Mouse (Mus musculus) liver, embryonic 14.5 days (tissue): ENCODE measurements around the gene Acsbg1.

Source experiments
- CTCF ChIP-seq: IDR thresholded peaks from 2 replicates; pipeline ENCODE4 v1.5.1; 2016; ENCODE audit warnings: antibody characterized with exemption, low read depth, control low read depth
- EP300 ChIP-seq: IDR thresholded peaks from 2 replicates; pipeline ENCODE4 v1.6.1; 2016; ENCODE audit warnings: antibody characterized with exemption, low read depth

GRCm38 (mm10) chr9:54641548-54641947 is 20.1 kb downstream of the Acsbg1 start:
- TF ChIP-seq CTCF (no peak), EP300 (no peak)
